Comparison of ENCODE assay signal across 27 mouse cellular contexts in the genomic region with DNA sequence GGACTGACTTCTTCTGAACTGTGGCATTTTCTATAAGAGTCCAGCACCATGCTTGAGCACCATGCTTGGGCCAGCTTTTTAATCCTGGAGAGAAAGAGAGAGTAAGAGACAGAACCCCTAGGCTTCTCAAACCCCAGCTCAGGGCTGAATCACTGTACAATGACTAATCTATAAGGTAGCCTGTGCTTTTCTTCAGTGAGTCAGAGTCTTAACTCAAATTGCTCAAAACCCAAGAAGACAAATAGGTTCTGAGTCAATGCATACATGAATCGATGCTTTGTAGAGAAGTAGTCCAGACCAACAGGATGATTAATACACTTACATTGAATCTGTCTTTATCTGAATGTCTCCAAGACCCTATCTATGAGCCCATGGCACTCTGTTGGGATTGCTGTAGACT. TPM values are rescaled to one million over a fixed set of nuclear protein-coding genes. Genes with fewer than 3 reads are reported as not detected.
DNase-seq lines count a peak whose midpoint lies in the region; ATAC-seq and TF ChIP-seq lines count a peak whose summit lies in the region.
"Had no signal": no experiment of that assay in that cellular context is flagged by ENCODE, and none has a peak within 500 bp of the region (broad histone marks: within the 10 kb centered on the region; RNA-seq: fewer than 3 reads in every experiment).

No protein-coding gene starts in this region.

- no peak for TF ChIP-seq EP300 in liver, postnatal 0 days (IDR thresholded peaks at IDR 0.05; ENCODE audit: low read depth)

- no peaks in the 10 kb centered on the region for H3K79me3 ChIP-seq in C2C12 (ENCODE audit: low read depth)

- H3K36me3 ChIP-seq in C2C12 (ENCODE audit: control insufficient read depth, insufficient read depth), result no peaks in the 10 kb centered on the region
- H3K36me3 ChIP-seq in liver, postnatal 0 days (replicated peaks; ENCODE audit: insufficient read depth, low read length), result no peaks in the 10 kb centered on the region
- H3K36me3 ChIP-seq: embryonic facial prominence, embryonic 13.5 days; embryonic facial prominence, embryonic 15.5 days; forebrain, embryonic 10.5 days; forebrain, embryonic 12.5 days had no signal

- H3K27ac ChIP-seq in liver, postnatal 0 days (ENCODE audit: low read depth), result no peak overlapping the region
- H3K27ac ChIP-seq: embryonic facial prominence, embryonic 13.5 days; embryonic facial prominence, embryonic 15.5 days; forebrain, embryonic 10.5 days; forebrain, embryonic 12.5 days had no signal

- ATAC-seq in liver, postnatal 0 days, result no peak
- ATAC-seq: activated CD4-positive, CD25-positive, alpha-beta regulatory T cell, adult 4 months; forebrain, embryonic 14.5 days; forebrain, embryonic 16.5 days; Patski had no signal

- WGBS in liver, postnatal 0 days (ENCODE audit: insufficient replicate concordance), result 68% methylated on average over 1 of the region's 1 CpGs

- no peak overlapping the region for H3K4me2 ChIP-seq in liver, postnatal 0 days (ENCODE audit: low read depth, low read length)
- H3K4me2 ChIP-seq: embryonic facial prominence, embryonic 13.5 days; embryonic facial prominence, embryonic 15.5 days; forebrain, embryonic 12.5 days had no signal

- no peak overlapping the region for H3K9ac ChIP-seq in liver, postnatal 0 days (replicated peaks)
- H3K9ac ChIP-seq: embryonic facial prominence, embryonic 13.5 days; embryonic facial prominence, embryonic 15.5 days; forebrain, embryonic 12.5 days had no signal

- H3K79me2 ChIP-seq in C2C12 (ENCODE audit: control insufficient read depth, insufficient read depth), result no peaks in the 10 kb centered on the region

- TF ChIP-seq CTCF in C2C12 (IDR thresholded peaks at IDR 0.05; ENCODE audit: control insufficient read depth, insufficient read depth, insufficient read length), result no peak
- no peak for TF ChIP-seq CTCF in liver, postnatal 0 days (IDR thresholded peaks at IDR 0.05; ENCODE audit: low read depth)

- peak; percentile 75 for DNase-seq in 3T3-L1 (ENCODE audit: low read depth, low spot score)
- DNase-seq in brain, adult 2 months (ENCODE audit: low read depth, low spot score), result peak; percentile 52
- DNase-seq in fibroblast of lung, adult 2 months (ENCODE audit: low read depth), result peak; percentile 2
- DNase-seq in kidney, adult 11 months, result no peak
- no peak for DNase-seq in frontal cortex, postnatal 25 days (ENCODE audit: low spot score in 2 of 2)
- no peak for DNase-seq in liver, postnatal 0 days
- DNase-seq in thymus, postnatal 4 days, result no peak
- DNase-seq: adrenal gland, adult 8-10 months; adrenal gland, postnatal 14 days; adrenal gland, postnatal 36 days; B cell, adult 2 months; cerebellum, adult 11 months; cerebellum, adult 18-20 months; cerebellum, adult 8-10 months; cerebellum, adult 9-11 months; cerebellum, postnatal 14 days; cerebellum, postnatal 36 days; embryo, embryonic 11 days had no signal

- no peak overlapping the region for H3ac ChIP-seq in C2C12 (ENCODE audit: control insufficient read depth, insufficient read length, low read depth)

- H3K27me3 ChIP-seq in C2C12 (ENCODE audit: control insufficient read depth, insufficient read depth, insufficient read length), result no peaks in the 10 kb centered on the region
- no peaks in the 10 kb centered on the region for H3K27me3 ChIP-seq in liver, postnatal 0 days (ENCODE audit: insufficient read depth, low read length)
- H3K27me3 ChIP-seq: embryonic facial prominence, embryonic 13.5 days; embryonic facial prominence, embryonic 15.5 days; forebrain, embryonic 12.5 days had no signal

- no peak overlapping the region for H3K4me3 ChIP-seq in C2C12 (ENCODE audit: insufficient read depth, poor library complexity, severe bottlenecking)
- no peak overlapping the region for H3K4me3 ChIP-seq in liver, postnatal 0 days (ENCODE audit: low read depth, low read length)
- H3K4me3 ChIP-seq: embryonic facial prominence, embryonic 13.5 days; embryonic facial prominence, embryonic 15.5 days; forebrain, embryonic 10.5 days; forebrain, embryonic 12.5 days had no signal

- H3K4me1 ChIP-seq in liver, postnatal 0 days (ENCODE audit: insufficient read depth), result no peaks in the 10 kb centered on the region
- H3K4me1 ChIP-seq: embryonic facial prominence, embryonic 13.5 days; embryonic facial prominence, embryonic 15.5 days; forebrain, embryonic 10.5 days; forebrain, embryonic 12.5 days had no signal

- H3K9me3 ChIP-seq in liver, postnatal 0 days (ENCODE audit: low read length), result no peaks in the 10 kb centered on the region
- H3K9me3 ChIP-seq: embryonic facial prominence, embryonic 13.5 days; embryonic facial prominence, embryonic 15.5 days; forebrain, embryonic 10.5 days; forebrain, embryonic 12.5 days had no signal

TF ChIP-seq in C2C12, 6 proteins besides CTCF, POLR2A, EP300 and RAD21:
- peak; percentile 97 for TF ChIP-seq FOSL1 (IDR thresholded peaks at IDR 0.05; ENCODE audit: insufficient read depth, low read length, poor library complexity, severe bottlenecking)
- no peak for TF ChIP-seq MAX (IDR thresholded peaks at IDR 0.05)
- TF ChIP-seq CEBPB (IDR thresholded peaks at IDR 0.05; ENCODE audit: low read depth), result peak; percentile 72
TF ChIP-seq in C2C12: peak in this region for 2.

RNA-seq across cellular contexts. Expression of a gene that starts 48.3 kb away (rescaled TPM):
- polyA plus RNA-seq in C2C12 (2012; fragmentation: generic; extraction: Trizol), result not detected
- not detected in 2 replicates for polyA plus RNA-seq in liver, postnatal 0 days (2015; fragmentation: Nextera tagmentation; extraction: Ambion mirVana)
- polyA plus RNA-seq: forebrain, embryonic 10.5 days had no signal

RNA-seq across cellular contexts. Expression of a gene that starts 59.5 kb away (rescaled TPM):
- not detected for polyA plus RNA-seq in C2C12 (2012; fragmentation: generic; extraction: Trizol)
- polyA plus RNA-seq in liver, postnatal 0 days (2015; fragmentation: Nextera tagmentation; extraction: Ambion mirVana), result not detected in 2 replicates
- polyA plus RNA-seq: activated CD4-positive, CD25-positive, alpha-beta regulatory T cell, adult 4 months had no signal

Comparison
In these comparisons a context has a peak if more than half of its experiments do, and no peak if none do; other contexts are left out.
1. DNase-seq: peak in 3T3-L1 (single experiment), brain, adult 2 months (single experiment) and fibroblast of lung, adult 2 months (single experiment); none in kidney, adult 11 months (single experiment), frontal cortex, postnatal 25 days (0 of 2), liver, postnatal 0 days (single experiment) and thymus, postnatal 4 days (single experiment).